Mouse (Mus musculus) cerebellum, adult 2 months (tissue): Measurements from ENCODE around the gene D930020B18Rik.

Experiments
- CTCF ChIP-seq: fragments of 200-500 bp; IDR thresholded peaks from 2 replicates; pipeline ENCODE4 v1.5.1; 2011; ENCODE audit warnings: low read depth, mild to moderate bottlenecking, control low read depth, low read length, moderate library complexity, borderline replicate concordance; ENCODE audit not compliant: insufficient read depth
- POLR2A ChIP-seq: fragments of 200-500 bp; IDR thresholded peaks from 2 replicates; pipeline ENCODE4 v1.6.1; 2011; ENCODE audit warnings: low read length, control low read depth, borderline replicate concordance; ENCODE audit not compliant: insufficient read depth

DNA sequence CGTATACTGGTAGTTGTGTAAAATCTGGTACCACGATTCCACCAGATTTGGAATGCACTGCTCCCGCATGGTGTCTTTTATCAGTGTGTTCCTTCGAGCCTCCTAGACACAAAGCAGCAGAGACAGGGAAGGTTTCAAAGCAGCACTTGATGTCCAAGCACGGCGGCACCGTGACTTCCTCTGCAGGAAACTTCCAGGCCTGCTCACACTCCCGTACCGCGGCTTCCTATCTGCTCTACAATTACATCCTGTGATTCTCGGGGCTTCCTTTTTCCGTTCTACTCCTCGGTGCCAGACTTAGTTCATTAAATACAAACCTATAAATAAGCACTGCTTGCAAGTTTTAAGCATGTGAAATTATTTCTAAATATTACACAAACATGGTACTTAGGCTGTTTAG, 27.8 kb upstream of the D930020B18Rik start:
- TF ChIP-seq POLR2A: no peak
- TF ChIP-seq CTCF: no peak
